ENCODE assay signal across 8 mouse cellular contexts in genomic region chr4:107921952-107922351, GRCm38 (mm10). TPM values are rescaled to one million over a fixed set of nuclear protein-coding genes. Genes with fewer than 3 reads are reported as not detected.
DNase-seq lines count a peak whose midpoint lies in the region; ATAC-seq lines count a peak whose summit lies in the region.

No protein-coding gene starts in this region.

- peak; percentile 53 for DNase-seq in adrenal gland, postnatal 14 days
- DNase-seq in left cerebral cortex, postnatal 4 days = no peak
- no peak for DNase-seq in layer of hippocampus, postnatal 25 days (ENCODE audit: extremely low spot score in 1 of 2, low spot score in 1 of 2)
- no peak for DNase-seq in ovary, postnatal 10 days (ENCODE audit: low spot score)
- DNase-seq in thymus, postnatal 4 days = no peak

- intact Hi-C loops in left cerebral cortex, postnatal 4 days (cut with DNase I) = no loop called here

- H3K4me3 ChIP-seq in embryonic facial prominence, embryonic 15.5 days (replicated peaks) = peak overlapping the region; percentile 72; the same call in 1 of the 2 replicates
- H3K4me3 ChIP-seq in intestine, embryonic 16.5 days (ENCODE audit: low read length) = peak overlapping the region; percentile 88
- peak overlapping the region; percentile 91 for H3K4me3 ChIP-seq in liver, embryonic 16.5 days (ENCODE audit: low read depth, low read length)

- no peak overlapping the region for H3K27ac ChIP-seq in embryonic facial prominence, embryonic 15.5 days (replicated peaks)
- peak overlapping the region; percentile 93 for H3K27ac ChIP-seq in intestine, embryonic 16.5 days (ENCODE audit: low read length)
- peak overlapping the region; percentile 87 for H3K27ac ChIP-seq in liver, embryonic 16.5 days (ENCODE audit: low read length)

- H3K9ac ChIP-seq in embryonic facial prominence, embryonic 15.5 days = no peak overlapping the region
- H3K9ac ChIP-seq in intestine, embryonic 16.5 days (ENCODE audit: low read depth, low read length) = peak overlapping the region; percentile 97
- H3K9ac ChIP-seq in liver, embryonic 16.5 days (ENCODE audit: low read depth, low read length) = peak overlapping the region; percentile 94

- 68% methylated on average over 4 of the region's 4 CpGs for WGBS in embryonic facial prominence, embryonic 15.5 days
- WGBS in intestine, embryonic 16.5 days = 38% methylated on average over 4 of the region's 4 CpGs
- 20% methylated on average over 4 of the region's 4 CpGs for WGBS in liver, embryonic 16.5 days (ENCODE audit: insufficient replicate concordance)

- no peaks in the 10 kb centered on the region for H3K9me3 ChIP-seq in embryonic facial prominence, embryonic 15.5 days (replicated peaks)
- H3K9me3 ChIP-seq in intestine, embryonic 16.5 days (ENCODE audit: control insufficient read depth, low read length) = no peaks in the 10 kb centered on the region
- H3K9me3 ChIP-seq in liver, embryonic 16.5 days (replicated peaks; ENCODE audit: control insufficient read depth, low read length) = no peaks in the 10 kb centered on the region

- peak overlapping the region; percentile 67 for H3K4me2 ChIP-seq in embryonic facial prominence, embryonic 15.5 days (replicated peaks)
- peak overlapping the region; percentile 73 for H3K4me2 ChIP-seq in intestine, embryonic 16.5 days (ENCODE audit: low read depth, low read length)
- peak overlapping the region; percentile 87 for H3K4me2 ChIP-seq in liver, embryonic 16.5 days (ENCODE audit: low read depth, low read length)

- H3K36me3 ChIP-seq in embryonic facial prominence, embryonic 15.5 days = no peaks in the 10 kb centered on the region
- no peaks in the 10 kb centered on the region for H3K36me3 ChIP-seq in intestine, embryonic 16.5 days (ENCODE audit: control insufficient read depth, insufficient read depth, low read length)
- H3K36me3 ChIP-seq in liver, embryonic 16.5 days (ENCODE audit: control insufficient read depth, insufficient read depth) = no peaks in the 10 kb centered on the region

- H3K27me3 ChIP-seq in embryonic facial prominence, embryonic 15.5 days = no peaks in the 10 kb centered on the region
- no peaks in the 10 kb centered on the region for H3K27me3 ChIP-seq in intestine, embryonic 16.5 days (replicated peaks; ENCODE audit: control insufficient read depth, insufficient read depth, low read length)
- no peaks in the 10 kb centered on the region for H3K27me3 ChIP-seq in liver, embryonic 16.5 days (ENCODE audit: control insufficient read depth, insufficient read depth, low read depth, low read length)

- no peak for ATAC-seq in embryonic facial prominence, embryonic 15.5 days (ENCODE audit: insufficient number of reproducible peaks, low FRiP score, low TSS enrichment, low read depth)
- peak; percentile 64 for ATAC-seq in intestine, embryonic 16.5 days
- peak; percentile 45 for ATAC-seq in liver, embryonic 16.5 days (ENCODE audit: low read depth)

- H3K4me1 ChIP-seq in embryonic facial prominence, embryonic 15.5 days = peaks cover 21% of the 10 kb centered on the region
- H3K4me1 ChIP-seq in intestine, embryonic 16.5 days (ENCODE audit: control insufficient read depth, insufficient read depth, low read length) = peaks cover 22% of the 10 kb centered on the region
- H3K4me1 ChIP-seq in liver, embryonic 16.5 days (ENCODE audit: control insufficient read depth, low read depth, low read length) = peaks cover 30% of the 10 kb centered on the region

RNA-seq across cellular contexts. Expression of gene Cpt2, which starts 1.5 kb away (rescaled TPM):
- 247 and 275 TPM in 2 replicates for total RNA-seq in adrenal gland, postnatal 14 days (2021)
- 33.2 and 34.1 TPM in 2 replicates for polyA plus RNA-seq in embryonic facial prominence, embryonic 15.5 days (2015; fragmentation: Nextera tagmentation; extraction: Ambion mirVana)
- polyA plus RNA-seq in intestine, embryonic 16.5 days (2015; fragmentation: Nextera tagmentation; extraction: Ambion mirVana) = 142 and 155 TPM in 2 replicates
- 45.5 and 48.4 TPM in 2 replicates for polyA plus RNA-seq in liver, embryonic 16.5 days (2015; fragmentation: Nextera tagmentation; extraction: Ambion mirVana)
- total RNA-seq in left cerebral cortex, postnatal 4 days (2021) = 1 to 10 TPM; 4.8 to 5.9 TPM
- total RNA-seq in layer of hippocampus, postnatal 25 days (2021) = 1 to 10 TPM; 6.7 to 7.3 TPM

RNA-seq across cellular contexts. Expression of gene 0610037L13Rik, which starts 32.3 kb away (rescaled TPM):
- total RNA-seq in adrenal gland, postnatal 14 days (2021) = 75.3 and 75.4 TPM in 2 replicates
- polyA plus RNA-seq in embryonic facial prominence, embryonic 15.5 days (2015; fragmentation: Nextera tagmentation; extraction: Ambion mirVana) = 145 and 154 TPM in 2 replicates
- 87.7 and 93.8 TPM in 2 replicates for polyA plus RNA-seq in intestine, embryonic 16.5 days (2015; fragmentation: Nextera tagmentation; extraction: Ambion mirVana)
- polyA plus RNA-seq in liver, embryonic 16.5 days (2015; fragmentation: Nextera tagmentation; extraction: Ambion mirVana) = 30.7 TPM in 2 replicates
- 10 to 100 TPM; 53.0 to 57.5 TPM for total RNA-seq in left cerebral cortex, postnatal 4 days (2021)
- total RNA-seq in layer of hippocampus, postnatal 25 days (2021) = 10 to 100 TPM; 64.8 to 71.3 TPM

RNA-seq across cellular contexts. Expression of gene Magoh, which starts 42.4 kb away (rescaled TPM):
- total RNA-seq in adrenal gland, postnatal 14 days (2021) = 91.3 and 98.1 TPM in 2 replicates
- 160 and 167 TPM in 2 replicates for polyA plus RNA-seq in embryonic facial prominence, embryonic 15.5 days (2015; fragmentation: Nextera tagmentation; extraction: Ambion mirVana)
- polyA plus RNA-seq in intestine, embryonic 16.5 days (2015; fragmentation: Nextera tagmentation; extraction: Ambion mirVana) = 132 and 139 TPM in 2 replicates
- polyA plus RNA-seq in liver, embryonic 16.5 days (2015; fragmentation: Nextera tagmentation; extraction: Ambion mirVana) = 58.5 and 76.7 TPM in 2 replicates
- 10 to 100 TPM; 64.4 to 68.6 TPM for total RNA-seq in left cerebral cortex, postnatal 4 days (2021)
- 10 to 100 TPM; 37.6 to 41.9 TPM for total RNA-seq in layer of hippocampus, postnatal 25 days (2021)

RNA-seq across cellular contexts. Expression of gene Slc1a7, which starts 46.2 kb away (rescaled TPM):
- total RNA-seq in adrenal gland, postnatal 14 days (2021) = 0.26 and 0.44 TPM in 2 replicates
- polyA plus RNA-seq in embryonic facial prominence, embryonic 15.5 days (2015; fragmentation: Nextera tagmentation; extraction: Ambion mirVana) = 0.12 and 0.16 TPM in 2 replicates
- polyA plus RNA-seq in intestine, embryonic 16.5 days (2015; fragmentation: Nextera tagmentation; extraction: Ambion mirVana) = 0.12 and 0.15 TPM in 2 replicates
- not detected in 2 replicates for polyA plus RNA-seq in liver, embryonic 16.5 days (2015; fragmentation: Nextera tagmentation; extraction: Ambion mirVana)
- total RNA-seq in left cerebral cortex, postnatal 4 days (2021) = not detected
- total RNA-seq in layer of hippocampus, postnatal 25 days (2021) = not detected

Comparison
In these comparisons a context has a peak if more than half of its experiments do, and no peak if none do; other contexts are left out.
1. RNA of gene Cpt2, which starts 1.5 kb away (total RNA-seq): 247 to 275 TPM in adrenal gland, postnatal 14 days; 6.7 to 7.3 TPM in layer of hippocampus, postnatal 25 days and 4.8 to 5.9 TPM in left cerebral cortex, postnatal 4 days; every median in the first group is over 10 times any median in the second.
2. Peak in every context shown above with its lines, with median percentiles within 50 percentile points of each other: H3K4me2 ChIP-seq and H3K4me3 ChIP-seq.